Mouse (Mus musculus): ENCODE data around the gene Fcgr3.
A peak's percentile ranks its signal among the peaks of the same experiment; 100 is the strongest.
"Not testable (repeated sequence)": the region's sequence is repeated elsewhere in the genome, so short reads cannot be mapped to it uniquely, and the experiment has no call there.

The Fcgr3 gene

DNA sequence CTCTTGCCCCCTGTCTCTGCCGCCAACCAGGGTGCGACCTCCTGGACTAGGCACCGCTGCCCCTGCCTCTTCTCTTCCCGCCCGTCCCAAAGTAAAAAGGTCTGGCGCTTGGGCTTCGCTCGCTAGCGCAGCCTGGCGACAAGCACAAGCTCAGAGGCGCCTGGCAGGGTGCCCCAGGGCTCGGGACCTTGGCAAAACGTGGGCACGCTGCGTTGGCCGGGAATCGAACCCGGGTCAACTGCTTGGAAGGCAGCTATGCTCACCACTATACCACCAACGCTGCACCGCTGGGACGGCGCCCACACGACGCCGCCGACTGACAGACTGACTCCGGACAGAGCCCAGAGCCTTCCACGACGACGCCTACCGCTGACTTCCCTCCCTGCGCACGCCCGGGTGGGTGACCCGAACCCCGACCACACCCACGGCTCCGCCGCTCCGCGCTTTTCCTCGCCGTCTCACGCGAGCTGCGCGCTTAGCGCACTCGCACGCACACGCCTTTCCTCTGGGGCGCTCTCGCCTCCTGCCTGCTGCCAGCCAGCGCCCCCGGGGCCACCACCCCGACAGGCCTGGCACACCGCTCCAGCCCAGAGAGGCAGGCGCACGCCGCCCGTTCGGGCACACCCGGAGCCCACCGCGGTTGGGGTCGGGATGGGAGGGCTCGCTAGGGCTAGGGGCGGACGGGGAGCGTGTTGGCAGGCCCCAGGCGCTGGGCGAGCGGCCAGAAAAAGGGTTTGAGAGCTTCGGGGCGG, at the start of gene Fcgr3:
TSS of gene Fcgr3 (minus strand) at position 445 of the 752 bp plus-strand sequence.
- peak; percentile 51 for DNase-seq (ENCODE audit: low read depth, low spot score)

DNA sequence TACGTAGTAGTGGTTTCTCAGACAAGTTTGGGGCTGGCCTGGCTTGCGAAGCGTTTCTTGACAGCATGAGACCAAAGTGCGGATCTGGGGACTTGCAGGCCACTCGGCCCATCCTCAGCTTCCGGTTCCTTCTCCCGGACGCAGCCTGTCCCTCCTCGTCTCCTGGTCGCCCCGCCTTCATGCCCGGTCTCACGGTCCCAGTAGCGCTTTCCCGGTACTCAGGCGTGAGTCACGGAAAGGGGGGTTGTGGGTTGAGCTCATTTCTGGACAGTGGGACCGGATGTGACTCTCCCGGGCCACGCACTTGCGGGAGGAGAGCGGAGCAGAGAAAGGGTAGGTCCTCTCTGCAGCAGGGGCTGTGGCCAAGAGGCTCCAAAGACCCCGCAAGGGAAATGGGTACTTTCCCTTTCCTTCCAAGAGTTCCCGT, 49.2 kb upstream of the Fcgr3 start, which contains the start of gene Cfap126:
TSS of gene Cfap126 (plus strand) at position 46 of the 427 bp plus-strand sequence.
- DNase-seq (ENCODE audit: low read depth, low spot score) = no peak

- no peak for DNase-seq (ENCODE audit: low read depth, low spot score)
These were observed 48.3 kb upstream of the Fcgr3 start for GRCm38 (mm10) chr1:171112986-171113385.

DNA sequence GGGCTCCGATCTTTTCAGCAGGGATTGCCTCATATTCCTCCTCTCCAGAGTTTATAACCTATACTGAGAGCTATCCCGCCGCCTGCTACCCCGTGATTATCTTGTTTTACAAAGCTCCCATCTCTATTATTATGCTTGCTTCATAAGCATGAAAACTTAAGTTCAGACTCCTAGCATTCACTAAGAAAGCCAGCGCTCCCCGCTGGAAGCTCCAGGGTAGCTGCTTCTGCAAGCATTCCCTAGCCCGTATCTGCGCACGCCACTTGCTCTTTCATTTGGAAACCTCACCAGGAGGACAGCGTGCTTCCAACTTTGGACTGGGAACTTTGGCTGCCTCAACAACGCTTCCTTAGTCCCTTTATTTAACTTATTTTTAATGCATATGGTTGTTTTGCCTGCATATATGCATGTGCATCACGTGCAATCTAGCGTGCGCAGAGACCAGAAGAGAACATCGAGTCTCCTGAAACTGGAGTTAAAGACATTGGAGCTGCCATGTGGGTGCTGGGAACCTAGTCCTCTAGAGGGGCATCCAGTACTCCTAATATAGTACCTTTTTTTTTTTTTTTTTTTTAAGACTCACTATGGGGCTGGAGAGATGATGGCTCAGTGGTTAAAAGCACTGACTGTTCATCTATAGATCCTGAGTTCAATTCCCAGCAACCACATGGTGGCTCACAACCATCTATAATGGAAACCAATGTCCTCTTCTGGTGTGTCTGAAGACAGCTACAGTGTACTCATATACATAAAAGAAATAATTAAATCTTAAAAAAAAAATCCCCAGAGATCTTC, 47.2 kb upstream of the Fcgr3 start:
- DNase-seq (ENCODE audit: low read depth, low spot score) = no peak

- peak; percentile 86 for DNase-seq (ENCODE audit: low read depth, low spot score)
These were observed 46.5 kb upstream of the Fcgr3 start for GRCm38 (mm10) chr1:171111020-171111780.

DNA sequence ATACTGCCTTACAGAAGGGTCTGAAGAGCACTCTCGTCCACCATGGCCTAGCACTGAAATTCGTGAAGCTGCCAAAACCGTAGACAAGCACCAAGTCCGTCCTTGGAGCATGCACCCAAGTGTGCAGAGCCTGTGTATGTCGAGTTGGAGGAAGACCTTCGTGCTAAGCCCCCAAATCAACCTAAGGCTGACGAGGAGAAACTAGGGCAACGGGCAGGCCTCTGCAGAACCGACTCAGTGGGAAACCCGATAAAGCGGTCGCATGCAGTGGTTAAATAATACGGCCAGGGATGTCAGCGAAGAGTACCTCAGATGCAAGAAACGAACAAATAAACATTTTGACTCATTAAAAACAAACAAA, 45.9 kb upstream of the Fcgr3 start:
- DNase-seq (ENCODE audit: low read depth, low spot score) = no peak

DNA sequence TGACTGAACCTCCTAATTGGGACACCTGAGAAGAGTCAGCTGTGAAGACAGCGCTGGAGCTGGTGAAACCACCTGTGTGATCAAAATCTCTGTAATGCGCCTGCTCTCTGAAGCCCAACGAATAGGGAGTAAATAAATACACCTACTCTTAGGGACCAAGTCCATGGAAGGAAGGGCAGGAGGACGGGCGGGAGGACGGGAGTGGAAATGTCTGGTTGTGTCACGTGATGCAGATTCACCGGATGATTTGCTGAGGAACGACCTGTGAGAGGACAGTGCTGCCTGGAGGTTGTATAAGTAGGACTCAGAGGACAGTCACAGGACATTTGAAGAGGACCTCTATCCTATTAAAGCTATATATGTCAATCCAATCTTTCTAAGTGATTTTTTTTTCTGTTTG, 44.9 kb upstream of the Fcgr3 start:
- no peak for DNase-seq (ENCODE audit: low read depth, low spot score)

DNA sequence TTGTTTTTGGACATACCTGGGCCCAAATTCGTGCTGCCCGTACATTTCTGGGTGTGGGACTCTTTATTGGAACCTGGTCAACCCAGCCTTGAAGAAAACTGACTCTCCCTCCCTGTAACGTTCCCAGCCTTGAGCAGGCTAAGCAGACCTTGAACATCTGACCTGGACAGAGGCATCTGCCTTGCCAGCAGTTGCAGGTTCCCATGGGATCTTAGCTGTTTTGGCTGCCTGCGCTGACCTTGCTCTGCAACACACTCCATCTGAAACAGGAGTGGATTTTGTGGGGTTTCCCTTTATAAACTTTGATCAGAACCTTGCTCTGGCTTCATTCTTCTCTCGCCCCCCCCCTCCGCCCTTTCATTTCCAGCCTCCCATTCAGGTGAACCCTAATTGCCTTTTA, 40.5 kb upstream of the Fcgr3 start:
- DNase-seq (ENCODE audit: low read depth, low spot score) = no peak

- DNase-seq (ENCODE audit: low read depth, low spot score) = no peak
These were observed 38.6 kb upstream of the Fcgr3 start for GRCm38 (mm10) chr1:171103179-171103840.

- peak; percentile 69 for DNase-seq (ENCODE audit: low read depth, low spot score)
These were observed 37.9 kb upstream of the Fcgr3 start for GRCm38 (mm10) chr1:171102547-171103177.

GRCm38 (mm10) chr1:171101733-171102546, 37.2 kb upstream of the Fcgr3 start:
- peak; percentile 67 for DNase-seq (ENCODE audit: low read depth, low spot score)

DNA sequence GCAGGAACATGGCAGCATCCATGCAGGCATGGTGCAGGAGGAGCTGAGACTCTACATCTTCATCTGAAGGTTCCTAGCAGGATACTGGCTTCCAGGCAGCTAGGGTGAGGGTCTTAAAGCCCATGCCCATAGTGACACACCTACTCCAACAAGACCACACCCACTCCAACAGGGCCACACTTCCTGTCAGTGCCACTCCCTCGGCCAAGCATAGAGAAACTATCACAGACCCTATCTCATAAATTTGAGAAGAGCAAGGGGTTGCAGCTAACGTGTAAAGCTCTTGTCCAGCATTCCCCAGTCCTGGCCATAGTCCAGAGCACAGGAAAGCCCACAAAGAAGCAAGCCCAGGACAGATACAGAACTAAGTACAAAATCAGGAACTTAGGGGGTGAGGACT, 36.3 kb upstream of the Fcgr3 start:
- DNase-seq (ENCODE audit: low read depth, low spot score) = no peak

DNA sequence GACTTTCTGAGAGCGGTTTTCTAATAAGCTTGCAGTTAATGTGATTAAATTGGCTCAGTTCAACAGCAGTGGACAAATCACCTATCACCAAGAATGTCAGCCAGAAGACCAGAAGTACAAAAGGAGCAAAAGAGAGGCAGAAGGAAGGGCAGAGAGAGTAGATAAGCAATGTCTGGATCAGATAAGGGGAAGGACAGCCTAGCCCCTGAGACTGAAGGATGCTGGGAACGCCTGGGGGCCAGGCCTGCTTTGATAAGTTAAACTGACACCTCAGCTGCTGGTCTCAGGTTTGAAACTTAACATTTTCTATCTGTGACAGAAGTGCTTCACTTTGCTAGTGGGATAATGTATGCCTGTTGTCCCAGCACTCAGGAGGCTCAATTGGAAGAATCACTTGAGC, 32.9 kb upstream of the Fcgr3 start:
- no peak for DNase-seq (ENCODE audit: low read depth, low spot score)

DNA sequence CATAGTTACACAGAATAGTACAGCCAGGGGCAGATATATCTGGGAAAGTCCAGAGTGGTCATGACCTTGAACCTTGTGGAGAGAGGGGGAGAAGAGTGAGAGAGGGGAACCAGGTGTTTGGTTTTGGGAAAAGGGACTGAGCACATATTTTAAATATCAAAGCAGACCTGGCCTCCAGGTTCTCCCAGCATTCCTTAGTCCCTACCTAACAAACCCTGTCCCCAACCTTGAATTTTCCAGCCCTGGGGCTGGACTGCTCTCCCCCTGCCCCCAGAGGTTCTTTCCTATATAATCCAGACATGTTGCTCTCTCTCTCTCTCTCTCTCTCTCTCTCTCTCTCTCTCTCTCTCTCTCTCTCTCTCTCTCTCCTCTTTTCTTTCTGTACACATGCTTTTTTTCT, 32.4 kb upstream of the Fcgr3 start:
- no peak for DNase-seq (ENCODE audit: low read depth, low spot score)

DNA sequence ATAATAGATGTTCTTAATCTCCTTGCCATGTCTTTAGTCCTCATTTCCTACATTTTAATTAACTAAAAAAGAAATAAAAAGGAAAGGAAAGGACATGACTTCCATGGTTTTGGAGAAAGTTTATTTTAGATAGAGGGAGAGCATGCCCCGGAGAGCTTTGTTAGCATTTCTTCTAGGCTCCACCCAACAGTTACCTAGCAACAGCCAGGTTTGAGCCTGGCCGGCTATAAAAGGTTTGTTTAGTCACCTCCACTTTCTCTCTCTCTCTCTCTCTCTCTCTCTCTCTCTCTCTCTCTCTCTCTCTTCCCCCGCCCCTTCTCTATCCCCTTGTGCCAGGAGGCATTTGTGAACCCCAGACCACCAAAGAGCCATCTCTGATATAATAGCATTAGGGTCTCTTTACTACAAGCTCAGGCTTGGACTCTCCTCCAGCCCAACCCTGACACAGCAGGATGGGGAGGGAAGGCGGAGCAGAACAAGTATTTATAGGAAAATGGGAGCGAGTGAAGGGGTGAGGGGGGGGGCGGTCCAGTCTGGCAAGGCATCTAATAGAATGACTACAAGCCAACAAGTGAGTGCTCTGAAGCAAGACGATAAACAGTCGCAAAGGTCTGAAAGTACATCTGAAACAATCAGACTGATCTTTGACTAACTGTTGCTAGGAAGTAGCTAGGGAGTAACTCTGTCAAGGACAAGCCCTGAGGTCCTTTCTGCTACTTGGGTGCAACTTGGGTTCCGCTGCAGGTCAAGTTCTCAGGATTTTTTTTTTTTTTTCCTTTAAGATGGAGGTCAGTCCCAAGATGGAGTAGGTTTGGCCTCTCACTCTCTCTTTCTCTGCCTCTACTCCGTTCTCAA, 31.6 kb upstream of the Fcgr3 start:
- no peak for DNase-seq (ENCODE audit: low read depth, low spot score)

- no peak for DNase-seq (ENCODE audit: low read depth, low spot score)
These were observed 29.7 kb upstream of the Fcgr3 start for GRCm38 (mm10) chr1:171094424-171094823.

DNA sequence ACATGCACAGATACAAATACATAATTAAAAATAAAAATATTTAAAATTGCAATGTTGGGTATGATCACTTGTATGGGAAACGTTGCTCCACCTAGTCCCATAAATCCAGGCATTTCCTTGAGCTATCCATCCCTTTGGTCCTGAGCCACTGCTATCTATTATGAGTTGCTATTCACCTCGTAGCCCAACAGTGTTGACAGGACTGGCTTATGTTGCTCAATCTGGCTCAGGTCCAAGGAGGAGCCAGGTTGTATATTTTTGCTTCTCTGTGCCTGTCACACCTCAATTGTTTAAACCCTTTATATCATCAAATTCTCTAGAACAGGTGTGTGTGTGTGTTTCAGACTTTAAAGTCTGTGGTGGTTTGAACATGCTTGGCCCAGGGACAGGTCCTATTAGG, 26.0 kb upstream of the Fcgr3 start:
- no peak for DNase-seq (ENCODE audit: low read depth, low spot score)

DNA sequence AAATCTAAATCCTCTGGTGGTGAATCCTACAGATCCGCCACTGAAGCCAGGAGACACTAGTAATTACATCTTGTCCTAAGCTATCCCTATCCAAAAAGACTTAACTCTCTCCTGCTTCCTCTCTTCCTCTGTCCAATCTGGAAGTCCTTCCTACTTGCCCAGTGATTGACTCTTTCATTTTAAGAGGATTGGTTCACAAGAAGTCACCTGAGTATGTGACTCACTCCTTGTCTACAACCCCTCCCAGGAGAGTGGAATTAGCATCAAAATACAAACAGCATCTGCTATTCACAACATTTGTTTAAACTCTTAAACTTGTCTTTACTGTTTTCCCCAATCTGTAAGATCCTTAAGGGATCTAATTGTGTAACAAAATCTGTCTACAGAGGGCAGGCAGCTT, 25.2 kb upstream of the Fcgr3 start:
- DNase-seq (ENCODE audit: low read depth, low spot score) = no peak

DNA sequence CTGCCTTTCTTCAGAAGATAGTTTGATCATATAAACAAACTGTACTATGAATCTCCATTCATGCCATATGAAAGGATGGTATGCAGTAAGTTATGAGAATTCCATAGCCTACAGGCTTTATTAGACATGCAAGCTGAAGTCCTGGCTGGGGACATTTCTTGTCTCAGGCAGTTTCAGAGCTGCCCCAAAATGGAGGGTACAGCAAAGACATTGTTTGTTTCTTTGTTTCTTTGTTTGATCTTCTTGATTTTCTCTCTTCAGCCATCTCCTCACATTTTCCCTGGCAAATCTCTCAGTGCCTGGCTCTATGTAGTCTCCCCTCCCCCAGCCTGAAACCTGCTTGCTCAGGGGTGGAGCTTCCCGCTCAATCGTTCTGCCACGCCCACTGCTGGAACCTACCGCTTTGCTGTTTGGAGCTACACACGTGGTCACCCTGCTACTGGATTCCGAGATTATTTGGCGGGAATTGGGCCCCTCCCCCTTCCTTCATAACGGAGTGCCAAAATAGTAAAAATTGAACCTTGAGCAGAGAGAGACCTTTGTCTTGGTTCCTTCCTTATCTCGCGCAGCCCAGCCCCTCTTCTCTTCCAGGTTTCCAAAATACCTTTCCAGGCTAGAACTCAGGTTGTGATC, 23.6 kb upstream of the Fcgr3 start:
- not testable (repeated sequence) for DNase-seq (ENCODE audit: low read depth, low spot score)

Data from c-Kit-negative CD71-positive TER-119-positive erythroid progenitor cells, embryonic 14.5 days (primary cell).